Mouse (Mus musculus) kidney, postnatal 14 days (tissue): ENCODE measurements at regions not wholly inside any gene's neighbourhood (a gene's known extent, or its start where the extent isn't known, plus 50 kb on each side); places are given as distances from the start of the nearest gene placed in this dataset.
"Not testable (repeated sequence)": the region's sequence is repeated elsewhere in the genome, so short reads cannot be mapped to it uniquely, and the experiment has no call there.

Experiments
- DNase-seq: peaks from one replicate; pipeline ENCODE4 v3.0.0; 2022; ENCODE audit warnings: mixed read lengths

DNA sequence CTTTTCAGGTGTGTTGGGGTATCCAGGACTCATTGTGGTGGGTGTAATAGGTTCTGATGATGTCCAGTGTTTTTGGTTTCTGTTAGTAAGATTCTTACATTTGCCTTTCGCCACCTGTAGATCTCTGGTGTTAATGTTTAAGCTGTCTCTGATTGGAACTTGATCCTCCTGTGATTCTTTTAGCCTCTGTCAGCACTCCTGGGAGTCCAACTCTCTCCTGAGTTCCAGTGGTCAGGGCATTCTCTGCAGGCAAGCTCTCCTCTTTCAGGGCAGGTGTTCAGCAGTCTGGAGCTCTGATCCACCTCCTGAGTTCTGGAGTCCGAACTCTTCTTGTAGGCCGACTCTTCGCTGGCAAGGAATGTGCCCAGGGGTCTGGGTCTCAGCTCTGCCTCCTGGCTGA lies 274.9 kb upstream of the Pou3f2 start:
- DNase-seq: not testable (repeated sequence)
